Mouse (Mus musculus): Measurements from ENCODE around the gene Pde3a. TPM values are rescaled to one million over a fixed set of nuclear protein-coding genes. Genes with fewer than 3 reads are reported as not detected.

Gene Pde3a
- 8.1 and 8.3 TPM in 2 replicates for polyA plus RNA-seq (2012; rRNA removed)

DNA sequence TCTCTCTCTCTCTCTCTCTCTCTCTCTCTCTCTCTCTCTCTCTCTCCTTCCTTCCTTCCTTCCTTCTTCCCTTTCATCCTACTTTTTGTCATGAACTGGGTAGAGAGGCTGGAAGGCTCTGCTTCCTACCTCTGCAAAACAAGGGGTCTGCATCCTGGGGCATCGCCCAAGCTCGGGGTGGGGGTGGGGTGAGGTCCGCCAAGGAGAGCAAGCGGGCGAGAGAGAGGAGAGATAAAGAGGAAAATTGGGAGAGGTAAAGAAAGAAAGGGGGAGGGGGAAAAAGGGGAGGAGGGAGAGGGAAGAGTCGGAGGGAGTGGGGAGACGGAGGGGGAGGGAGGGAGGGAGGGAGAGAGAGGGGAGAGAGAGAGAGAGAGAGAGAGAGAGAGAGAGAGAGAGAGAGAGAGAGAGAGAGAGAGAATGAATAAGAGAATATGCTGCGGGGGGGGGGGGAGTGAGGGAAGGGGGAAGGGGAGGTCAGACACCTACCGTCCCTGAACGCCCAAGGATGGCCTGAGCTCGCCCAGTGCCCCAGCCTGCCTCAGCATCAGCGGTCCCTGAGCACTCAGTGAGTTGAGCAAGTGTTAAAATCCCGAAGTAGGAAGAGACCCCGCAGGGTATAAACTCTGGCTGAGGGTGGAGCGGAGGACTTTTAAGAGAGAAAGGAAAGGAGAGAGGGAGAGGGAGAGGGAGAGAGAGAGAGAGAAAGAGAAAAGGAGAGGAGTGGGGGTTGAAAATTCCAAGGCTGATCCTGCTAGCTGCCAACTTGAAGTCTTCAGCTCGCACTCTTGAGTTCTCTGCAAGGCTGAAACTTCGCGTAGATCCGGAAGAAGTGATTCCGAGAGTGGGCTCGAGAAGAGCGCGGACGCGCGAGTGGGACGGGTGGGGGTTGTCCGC is at the start of gene Pde3a:
TSS of gene Pde3a (plus strand) at position 579 of the 894 bp plus-strand sequence.

DNA sequence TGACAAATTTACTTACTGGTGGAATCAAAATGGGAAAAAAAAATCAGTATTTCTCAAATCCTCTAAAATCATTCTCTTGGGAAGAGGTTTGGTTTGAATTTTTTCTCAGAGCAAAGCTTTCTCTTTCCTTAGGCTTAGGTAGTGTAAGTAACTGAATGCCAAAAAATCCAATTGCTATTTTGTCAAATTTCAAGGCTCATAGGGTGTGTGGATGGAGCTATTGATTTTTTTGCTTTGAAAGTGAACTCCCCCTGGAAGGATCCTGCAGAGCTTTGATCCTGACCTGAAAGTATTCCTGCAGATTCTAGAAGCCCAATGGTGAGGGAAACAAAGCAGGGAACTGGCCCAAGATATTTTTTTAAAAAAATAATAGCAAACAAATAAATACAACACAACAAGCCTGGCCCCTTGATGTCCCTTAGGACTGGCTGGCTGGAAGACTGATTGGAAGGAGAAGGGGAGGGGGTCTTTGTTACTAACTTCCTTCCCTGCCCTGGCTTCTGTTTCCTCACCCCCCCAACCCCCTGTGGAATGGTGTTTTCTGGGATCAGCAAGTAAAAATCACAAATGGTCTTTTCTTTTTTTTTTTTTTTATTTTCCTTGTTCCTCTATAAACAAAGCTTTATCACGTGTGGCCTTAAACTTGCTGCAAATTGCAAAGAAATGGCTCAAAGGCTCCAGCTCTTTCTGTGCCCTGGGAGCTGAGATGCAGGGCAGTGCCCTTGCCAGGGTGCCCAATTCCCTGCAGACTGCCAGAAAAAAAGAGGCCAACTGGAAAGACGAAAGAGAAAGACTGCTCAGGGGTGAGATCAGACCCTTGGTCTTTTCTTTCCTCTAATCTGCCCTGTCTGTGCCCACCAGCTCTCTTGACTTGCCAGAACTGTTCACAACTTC is 274.9 kb downstream of the Pde3a start, which contains the start of gene Slco1c1:
TSS of gene Slco1c1 (plus strand) at position 622 of the 894 bp plus-strand sequence.

